Mouse (Mus musculus): Measurements from ENCODE around the gene Trp73.

Gene Trp73

GRCm38 (mm10) chr4:154144712-154145111, 4.7 kb upstream of the Trp73 start:
- in situ Hi-C loops (cut with MseI, MboI), result no loop called here

- in situ Hi-C loops (cut with MseI, MboI), result no loop called here
These were observed 2.4 kb upstream of the Trp73 start, which contains the start of gene Wrap73 for GRCm38 (mm10) chr4:154142211-154143040. Gene Wrap73, plus strand, starts transcription at chr4:154142372.

GRCm38 (mm10) chr4:154141009-154141867, 1.2 kb upstream of the Trp73 start:
- in situ Hi-C loops (cut with MseI, MboI), result no loop called here

- in situ Hi-C loops (cut with MseI, MboI), result no loop called here
These were observed 403 bp upstream of the Trp73 start for GRCm38 (mm10) chr4:154140213-154141008.

GRCm38 (mm10) chr4:154139671-154140181, 282 bp downstream of the Trp73 start:
- in situ Hi-C loops (cut with MseI, MboI), result no loop called here

GRCm38 (mm10) chr4:154137139-154137538, 2.9 kb downstream of the Trp73 start:
- in situ Hi-C loops (cut with MseI, MboI), result no loop called here

GRCm38 (mm10) chr4:154134803-154135202, 5.2 kb downstream of the Trp73 start:
- in situ Hi-C loops (cut with MseI, MboI), result no loop called here

- in situ Hi-C loops (cut with MseI, MboI), result no loop called here
These were observed 8.1 kb downstream of the Trp73 start for GRCm38 (mm10) chr4:154131894-154132293.

GRCm38 (mm10) chr4:154129950-154130349, 10.1 kb downstream of the Trp73 start:
- in situ Hi-C loops (cut with MseI, MboI), result no loop called here

- in situ Hi-C loops (cut with MseI, MboI), result no loop called here
These were observed 12.7 kb downstream of the Trp73 start for GRCm38 (mm10) chr4:154127273-154127672.

- in situ Hi-C loops (cut with MseI, MboI), result no loop called here
These were observed 14.8 kb downstream of the Trp73 start for GRCm38 (mm10) chr4:154125202-154125601.

- in situ Hi-C loops (cut with MseI, MboI), result no loop called here
These were observed 16.5 kb downstream of the Trp73 start for GRCm38 (mm10) chr4:154123553-154123952.

GRCm38 (mm10) chr4:154122374-154122773, 17.6 kb downstream of the Trp73 start:
- in situ Hi-C loops (cut with MseI, MboI), result no loop called here

- in situ Hi-C loops (cut with MseI, MboI), result no loop called here
These were observed 18.2 kb downstream of the Trp73 start for GRCm38 (mm10) chr4:154121800-154122199.

- in situ Hi-C loops (cut with MseI, MboI), result no loop called here
These were observed 20.8 kb downstream of the Trp73 start for GRCm38 (mm10) chr4:154119208-154119607.

- in situ Hi-C loops (cut with MseI, MboI), result no loop called here
These were observed 21.2 kb downstream of the Trp73 start for GRCm38 (mm10) chr4:154118782-154119181.

- in situ Hi-C loops (cut with MseI, MboI), result no loop called here
These were observed 23.6 kb downstream of the Trp73 start for GRCm38 (mm10) chr4:154116421-154116820.

GRCm38 (mm10) chr4:154109850-154110243, 30.2 kb downstream of the Trp73 start:
- in situ Hi-C loops (cut with MseI, MboI), result no loop called here

- in situ Hi-C loops (cut with MseI, MboI), result no loop called here
These were observed 30.7 kb downstream of the Trp73 start for GRCm38 (mm10) chr4:154109216-154109849.

GRCm38 (mm10) chr4:154106497-154107061, 33.4 kb downstream of the Trp73 start:
- in situ Hi-C loops (cut with MseI, MboI), result no loop called here
